Mouse (Mus musculus): ENCODE results near the gene Ank.

- TF ChIP-seq CTCF (conservative IDR thresholded peaks at IDR 0.05; ENCODE audit: low read length): no peak
- no peak for TF ChIP-seq NANOG (IDR thresholded peaks at IDR 0.05; ENCODE audit: borderline replicate concordance, low read length)
- no peak for TF ChIP-seq POU5F1 (IDR thresholded peaks at IDR 0.05; ENCODE audit: borderline replicate concordance, low read length)
These were observed 33.9 kb downstream of the Ank start for GRCm38 (mm10) chr15:27500390-27500789.

Measured in E14TG2a.4 (cell line).